Mouse (Mus musculus): ENCODE data around the gene Fah.
A peak's percentile ranks its signal among the peaks of the same experiment; 100 is the strongest.

The Fah gene

DNA sequence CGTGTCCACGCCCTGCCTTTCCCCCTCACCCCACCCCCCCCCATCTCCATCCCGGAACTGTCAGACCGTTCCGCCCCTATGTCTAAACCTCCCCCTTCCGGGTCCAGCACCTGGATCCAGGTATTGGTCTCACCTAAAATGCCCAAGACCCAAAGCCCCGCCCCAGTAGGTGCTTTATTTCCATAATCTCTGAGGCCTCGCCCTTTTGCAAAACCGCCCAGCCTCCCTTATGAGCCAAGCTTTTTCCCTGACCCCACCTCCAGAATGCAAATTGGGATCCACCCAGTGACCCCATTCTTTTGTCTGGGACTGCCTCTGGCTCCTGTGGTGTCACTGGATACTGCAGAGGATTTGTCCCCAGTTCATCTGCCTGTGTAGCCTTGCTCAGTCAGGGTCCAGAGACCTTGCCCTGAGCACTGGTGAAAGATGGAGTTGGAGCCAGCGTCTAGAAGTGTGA lies at the start of gene Fah:
Gene Fah (minus strand): TSS at position 430 of the 457 bp plus-strand sequence.
- no peak for DNase-seq (ENCODE audit: low spot score in 2 of 2)

DNA sequence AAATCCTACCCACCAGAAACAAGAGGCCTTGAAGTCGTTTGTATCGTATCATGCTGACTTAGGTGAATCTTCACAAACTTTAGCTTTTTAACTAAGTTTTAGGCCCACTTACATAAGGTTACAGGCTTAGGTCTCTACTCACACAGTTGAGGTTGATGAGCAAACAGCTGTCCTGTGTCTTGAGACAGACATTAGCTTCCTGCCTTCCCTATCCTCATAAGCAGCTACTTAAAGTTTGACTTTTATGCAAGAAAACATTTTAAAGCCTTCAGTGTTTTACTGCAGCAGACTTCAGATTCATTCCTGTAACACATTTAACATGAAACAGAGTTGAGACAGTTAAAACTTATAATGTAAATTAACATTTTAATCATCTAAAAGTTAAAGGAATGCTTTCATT lies 46.2 kb upstream of the Fah start:
- no peak for DNase-seq (ENCODE audit: low spot score in 2 of 2)

GRCm38 (mm10) chr7:84651987-84652321 lies 45.4 kb upstream of the Fah start:
- DNase-seq (ENCODE audit: low spot score in 2 of 2): no peak

GRCm38 (mm10) chr7:84651303-84651986 lies 44.9 kb upstream of the Fah start:
- no peak for DNase-seq (ENCODE audit: low spot score in 2 of 2)

GRCm38 (mm10) chr7:84649016-84649415 lies 42.5 kb upstream of the Fah start:
- no peak for DNase-seq (ENCODE audit: low spot score in 2 of 2)

GRCm38 (mm10) chr7:84646256-84646655 lies 39.7 kb upstream of the Fah start:
- no peak for DNase-seq (ENCODE audit: low spot score in 2 of 2)

- DNase-seq (ENCODE audit: low spot score in 2 of 2): no peak
Measured at GRCm38 (mm10) chr7:84643270-84643998, 36.9 kb upstream of the Fah start.

- no peak for DNase-seq (ENCODE audit: low spot score in 2 of 2)
Measured at GRCm38 (mm10) chr7:84642159-84642928, 35.8 kb upstream of the Fah start.

DNA sequence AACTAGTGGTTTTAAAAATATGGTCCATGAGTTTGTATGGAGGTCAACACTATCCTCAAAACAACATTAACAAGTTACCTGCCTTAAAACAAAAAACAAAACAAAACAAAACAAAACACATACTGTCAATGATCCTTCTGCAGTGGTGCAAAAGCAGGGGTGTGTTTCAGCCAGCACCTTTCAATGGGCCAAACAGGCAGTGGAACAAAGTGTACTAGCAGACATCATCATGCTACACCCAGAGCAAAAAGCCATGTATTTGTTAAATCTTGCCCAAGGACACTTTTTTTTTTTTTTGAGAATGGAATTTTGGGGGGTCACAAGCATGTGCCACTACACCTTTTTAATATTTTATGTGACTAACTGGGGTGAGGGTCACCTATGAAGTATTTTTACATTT lies 30.4 kb upstream of the Fah start:
- DNase-seq (ENCODE audit: low spot score in 2 of 2): no peak

DNA sequence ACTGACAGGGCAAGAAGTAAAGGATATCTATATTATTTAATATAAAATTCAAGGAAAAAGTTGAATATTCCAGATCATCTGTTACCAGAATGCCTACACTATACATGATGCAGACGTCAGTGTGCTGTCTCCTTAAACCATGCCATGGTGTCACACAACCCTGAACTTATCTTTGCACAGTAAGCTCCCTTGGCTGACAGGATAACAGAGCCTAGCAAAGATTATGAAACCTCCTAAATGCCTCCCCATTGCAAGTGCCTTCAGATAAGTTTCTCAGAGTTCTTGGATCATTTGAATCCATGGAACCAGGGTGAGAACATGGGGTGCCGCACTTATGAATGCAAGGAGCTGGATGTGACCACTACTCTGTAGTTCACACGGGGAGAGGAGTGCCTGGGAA lies 25.4 kb upstream of the Fah start:
- DNase-seq (ENCODE audit: low spot score in 2 of 2): no peak

GRCm38 (mm10) chr7:84623718-84624117 lies 17.2 kb upstream of the Fah start:
- no peak for DNase-seq (ENCODE audit: low spot score in 2 of 2)

DNA sequence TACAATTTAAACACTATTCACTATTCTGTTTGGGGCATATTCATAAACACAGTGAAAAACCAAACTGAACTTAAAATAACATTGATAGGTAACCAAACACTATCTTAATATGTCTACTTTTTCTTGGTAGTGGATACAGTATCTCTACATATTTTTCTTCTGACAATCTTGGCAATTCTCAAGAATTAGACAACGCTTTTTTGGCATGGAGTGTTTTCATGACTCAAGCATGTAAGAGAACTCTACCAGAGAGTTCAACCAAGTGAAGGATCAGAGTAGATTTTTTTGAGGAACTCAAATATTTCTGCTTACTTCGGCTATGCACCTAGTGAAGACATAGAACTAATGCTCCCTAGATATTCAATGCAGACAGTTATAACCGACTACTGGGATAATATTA lies 14.4 kb upstream of the Fah start:
- no peak for DNase-seq (ENCODE audit: low spot score in 2 of 2)

GRCm38 (mm10) chr7:84618951-84619350 lies 12.4 kb upstream of the Fah start:
- no peak for DNase-seq (ENCODE audit: low spot score in 2 of 2)

- no peak for DNase-seq (ENCODE audit: low spot score in 2 of 2)
Measured at GRCm38 (mm10) chr7:84612445-84612844, 5.9 kb upstream of the Fah start.

DNA sequence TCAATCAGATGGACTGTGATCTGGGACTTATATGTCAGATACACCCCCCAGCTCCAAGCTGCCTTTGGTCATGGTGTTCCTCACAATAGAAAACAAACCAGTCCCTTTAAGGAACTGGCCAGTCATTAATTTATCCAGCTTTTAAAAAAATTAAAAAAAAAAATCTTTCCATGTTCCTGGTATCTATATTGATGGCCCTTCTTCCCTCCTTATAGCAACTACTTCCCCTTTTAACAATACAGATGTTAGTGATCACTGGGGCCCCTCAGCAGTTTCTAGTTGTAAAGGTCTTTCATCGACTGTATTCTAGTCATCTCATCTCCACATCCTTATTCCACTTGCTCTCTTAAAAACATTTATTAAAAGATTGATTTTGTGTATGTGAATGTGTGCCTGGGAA lies 5.1 kb upstream of the Fah start:
- no peak for DNase-seq (ENCODE audit: low spot score in 2 of 2)

DNA sequence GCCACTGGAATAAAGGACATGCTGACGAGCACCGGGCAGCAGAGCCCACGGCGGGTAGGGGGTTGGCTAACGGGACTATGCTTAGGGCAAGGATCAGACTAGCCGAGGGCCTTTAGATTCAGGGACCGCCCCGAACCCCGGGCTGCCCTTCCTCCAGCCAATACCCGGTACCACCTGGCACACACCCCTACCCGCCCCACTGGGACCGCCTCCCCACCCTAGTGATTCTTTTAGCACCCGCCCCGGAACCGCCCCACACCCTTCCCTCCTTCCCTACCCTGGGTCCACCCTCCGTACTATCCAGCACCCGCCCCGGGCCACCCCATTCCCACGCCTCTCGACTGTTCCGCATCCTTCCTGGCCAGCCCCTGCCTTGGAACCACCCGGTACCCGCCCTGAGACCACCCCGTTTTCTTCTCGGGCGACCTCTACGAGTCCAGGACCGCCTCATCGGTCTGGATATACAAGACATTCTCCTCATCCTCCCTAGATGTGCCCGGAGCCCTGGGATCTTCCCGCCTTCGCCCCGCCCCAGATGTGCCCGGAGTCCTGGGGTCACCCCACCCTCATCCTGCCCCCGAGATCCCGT lies 724 bp downstream of the Fah start:
- peak; percentile 71 for DNase-seq (ENCODE audit: low spot score in 2 of 2)

DNA sequence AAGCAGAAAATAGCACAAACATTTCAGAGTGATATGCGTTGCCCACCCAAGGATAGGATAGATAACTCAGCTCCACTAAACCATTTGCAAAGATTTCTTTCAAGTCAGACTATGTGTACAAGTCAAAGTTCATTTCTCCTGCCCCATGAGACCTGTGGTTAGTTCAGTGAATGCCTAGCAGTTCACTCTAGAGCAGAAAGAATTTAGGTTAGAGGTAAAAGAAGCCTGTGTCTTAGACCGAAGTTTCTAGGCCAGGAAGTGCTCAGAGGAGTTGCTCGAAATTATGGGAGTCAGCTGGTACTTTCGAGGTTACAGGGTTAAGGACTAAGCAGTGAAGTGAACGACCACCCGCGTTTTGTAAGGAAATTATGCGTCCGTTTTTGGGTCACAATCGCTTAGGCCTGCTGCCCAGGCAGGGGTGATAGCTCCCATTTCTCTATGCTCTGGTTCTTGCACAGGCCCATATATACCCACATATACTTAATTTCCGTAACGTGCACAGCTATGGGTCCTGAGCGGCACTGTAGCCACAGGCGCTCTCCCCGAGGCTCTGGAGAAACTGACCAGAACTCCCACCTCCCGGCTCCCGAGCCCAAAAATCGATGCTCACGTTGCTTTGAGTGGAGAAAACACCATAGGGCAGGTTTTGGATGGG lies 1.4 kb downstream of the Fah start:
- DNase-seq (ENCODE audit: low spot score in 2 of 2): no peak

DNA sequence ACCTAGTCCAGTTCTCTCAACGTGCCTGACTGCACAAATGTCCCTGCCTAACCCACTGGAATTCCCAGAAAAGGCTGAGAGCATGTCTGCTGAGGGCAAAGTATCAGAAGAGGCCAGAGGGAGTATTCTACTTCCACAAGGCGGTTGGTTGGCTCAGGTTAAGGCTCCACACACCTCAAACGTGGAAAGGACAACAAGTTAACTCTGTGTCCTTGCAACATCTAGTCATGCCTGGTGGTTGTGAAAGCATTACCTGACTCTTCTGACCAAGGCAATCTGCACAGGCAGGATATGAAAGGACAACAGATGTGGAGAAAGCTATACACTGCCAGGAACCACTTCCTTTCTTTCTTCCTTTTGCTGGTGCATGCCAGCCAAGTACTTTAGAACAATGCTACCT lies 2.0 kb downstream of the Fah start:
- DNase-seq (ENCODE audit: low spot score in 2 of 2): no peak

- DNase-seq (ENCODE audit: low spot score in 2 of 2): no peak
Measured at GRCm38 (mm10) chr7:84601331-84601730, 5.2 kb downstream of the Fah start.

DNA sequence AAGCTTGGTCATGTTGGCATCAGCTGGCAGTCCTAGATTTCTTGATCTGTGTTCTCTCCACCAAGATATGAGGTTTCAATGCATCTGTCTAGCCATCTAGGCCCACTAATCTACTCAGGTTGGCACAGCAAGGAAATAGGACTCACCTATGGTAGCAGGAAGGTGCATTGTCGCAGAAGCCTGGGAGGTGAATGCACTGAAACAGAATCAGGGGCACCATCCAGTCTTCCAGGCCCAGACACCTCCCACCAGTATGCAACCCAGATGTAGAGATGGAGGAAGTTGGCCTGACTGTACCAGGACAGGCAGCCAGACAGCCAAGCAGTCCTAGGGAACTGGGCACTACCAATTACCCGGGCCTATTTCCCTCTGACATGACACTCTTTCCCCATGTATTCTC lies 5.9 kb downstream of the Fah start:
- no peak for DNase-seq (ENCODE audit: low spot score in 2 of 2)

DNA sequence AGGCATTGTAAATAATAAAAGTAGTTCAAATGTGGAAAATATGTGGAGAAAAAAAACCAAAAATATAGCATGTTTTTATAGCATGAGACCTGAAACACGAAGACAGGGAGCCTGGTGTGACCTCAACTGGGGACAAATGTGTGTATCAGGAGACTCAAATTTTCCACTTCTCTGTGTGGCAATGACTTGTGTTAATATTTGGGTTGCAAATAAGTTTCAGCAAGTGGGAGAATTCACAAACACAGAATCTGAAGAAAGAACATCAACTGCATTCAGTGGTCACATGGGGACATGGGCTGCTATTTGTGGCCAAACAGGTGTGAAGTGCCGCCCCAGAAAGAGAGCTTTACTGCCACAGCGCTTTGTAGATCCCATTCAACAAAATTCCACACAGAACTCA lies 9.9 kb downstream of the Fah start:
- no peak for DNase-seq (ENCODE audit: low spot score in 2 of 2)

DNA sequence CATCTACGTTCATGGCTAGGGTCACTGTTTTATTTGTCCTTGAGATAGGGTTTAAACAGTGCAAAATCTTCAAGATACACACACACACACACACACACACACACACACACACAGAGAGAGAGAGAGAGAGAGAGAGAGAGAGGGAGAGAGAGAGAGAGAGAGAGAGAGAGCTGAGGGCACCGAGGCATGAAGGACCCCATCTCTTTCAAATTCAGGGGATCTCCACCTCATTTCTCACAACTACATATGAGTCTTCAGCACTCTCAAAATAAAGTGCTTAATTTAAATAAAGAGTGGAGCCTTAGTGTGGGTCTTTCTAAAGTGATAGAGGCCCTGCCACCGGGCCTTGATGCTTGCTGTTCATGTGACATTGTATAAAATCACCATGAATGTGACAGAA lies 10.5 kb downstream of the Fah start:
- DNase-seq (ENCODE audit: low spot score in 2 of 2): no peak
